Mouse (Mus musculus) heart, postnatal 0 days (tissue): ENCODE data around the gene Pola2.

ENCODE experiments used
- CTCF ChIP-seq: IDR thresholded peaks from 2 replicates; pipeline ENCODE4 v1.5.1; 2016; ENCODE audit warnings: antibody characterized with exemption, control low read depth, low read depth
- EP300 ChIP-seq: IDR thresholded peaks from 2 replicates; pipeline ENCODE4 v1.6.1; 2016; ENCODE audit warnings: antibody characterized with exemption, low read depth

GRCm38 (mm10) chr19:5893282-5894001 is 70.6 kb downstream of the Pola2 start:
- TF ChIP-seq CTCF = no peak
- no peak for TF ChIP-seq EP300
